Mouse (Mus musculus): Measurements from ENCODE around the gene Flt3. TPM values are rescaled to one million over a fixed set of nuclear protein-coding genes. Genes with fewer than 3 reads are reported as not detected.

The Flt3 gene
- polyA plus RNA-seq, 1 experiment from 2014 or later = 0.14 TPM

- peaks cover 13% of the 10 kb centered on the region for H3K27me3 ChIP-seq
- ATAC-seq (ENCODE audit: insufficient number of reproducible peaks, low FRiP score, low TSS enrichment, low read depth) = no peak
- no peak overlapping the region for H3K4me2 ChIP-seq
- H3K27ac ChIP-seq = no peak overlapping the region
- H3K36me3 ChIP-seq = no peaks in the 10 kb centered on the region
- H3K4me3 ChIP-seq = no peak overlapping the region
- H3K9ac ChIP-seq = no peak overlapping the region
- peaks cover under 1% of the 10 kb centered on the region; the same call in 1 of the 2 replicates for H3K4me1 ChIP-seq
- WGBS = 85% methylated on average over 5 of the region's 5 CpGs
- no peaks in the 10 kb centered on the region for H3K9me3 ChIP-seq
Observed at GRCm38 (mm10) chr5:147406135-147406534, 5.8 kb upstream of the Flt3 start.

- H3K27me3 ChIP-seq = peaks cover 49% of the 10 kb centered on the region
- no peak overlapping the region for H3K27ac ChIP-seq
- H3K4me3 ChIP-seq = no peak overlapping the region
- peaks cover 13% of the 10 kb centered on the region for H3K4me1 ChIP-seq
- H3K9me3 ChIP-seq = no peaks in the 10 kb centered on the region
- no peak overlapping the region for H3K4me2 ChIP-seq
- no peak overlapping the region for H3K9ac ChIP-seq
- H3K36me3 ChIP-seq = no peaks in the 10 kb centered on the region
- WGBS = 16% methylated on average over 5 of the region's 5 CpGs
- no peak for ATAC-seq (ENCODE audit: insufficient number of reproducible peaks, low FRiP score, low TSS enrichment, low read depth)
Observed at GRCm38 (mm10) chr5:147402505-147402904, 2.2 kb upstream of the Flt3 start.

GRCm38 (mm10) chr5:147401024-147401423 lies 735 bp upstream of the Flt3 start:
- no peak overlapping the region for H3K9ac ChIP-seq
- no peaks in the 10 kb centered on the region for H3K36me3 ChIP-seq
- no peak overlapping the region for H3K27ac ChIP-seq
- H3K4me1 ChIP-seq = peaks cover 13% of the 10 kb centered on the region
- H3K27me3 ChIP-seq = peaks cover 51% of the 10 kb centered on the region
- H3K9me3 ChIP-seq = no peaks in the 10 kb centered on the region
- no peak for ATAC-seq (ENCODE audit: insufficient number of reproducible peaks, low FRiP score, low TSS enrichment, low read depth)
- WGBS = 23% methylated on average over 11 of the region's 11 CpGs
- no peak overlapping the region for H3K4me3 ChIP-seq
- H3K4me2 ChIP-seq = no peak overlapping the region

DNA sequence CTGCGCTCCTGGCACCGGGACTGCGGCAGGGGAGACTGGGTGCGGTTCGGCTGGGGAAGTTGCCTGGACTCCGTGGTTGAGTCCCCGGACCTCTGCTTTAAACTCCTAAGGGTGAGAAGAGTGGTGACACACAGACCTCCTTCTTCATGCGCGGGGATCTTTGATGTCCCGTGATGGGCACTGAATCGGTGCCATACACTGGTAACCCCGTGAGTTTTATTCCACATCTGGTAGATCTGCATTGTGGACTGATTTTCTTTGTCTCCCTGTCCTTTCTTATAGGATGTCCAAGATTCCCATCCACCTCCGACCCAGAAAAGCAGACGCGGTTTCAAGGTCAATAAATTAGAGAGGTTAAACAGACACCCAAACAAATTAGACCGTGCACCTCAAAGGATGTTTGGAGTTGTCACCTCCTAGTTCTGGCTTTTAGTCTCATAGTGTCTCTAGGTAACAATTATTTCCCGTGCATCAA lies 253 bp upstream of the Flt3 start:
- H3K27me3 ChIP-seq = peaks cover 51% of the 10 kb centered on the region
- ATAC-seq (ENCODE audit: insufficient number of reproducible peaks, low FRiP score, low TSS enrichment, low read depth) = no peak
- 2% methylated on average over 17 of the region's 17 CpGs for WGBS

GRCm38 (mm10) chr5:147395050-147395449 lies 5.2 kb downstream of the Flt3 start:
- no peak overlapping the region for H3K9ac ChIP-seq
- WGBS = 28% methylated on average over 1 of the region's 1 CpGs

More for the DNA sequence above, 253 bp upstream of the Flt3 start:
- Histone ChIP-seq H3K27ac (no peak overlapping the region), H3K36me3 (no peaks in the 10 kb centered on the region), H3K4me1 (peaks cover 13% of the 10 kb centered on the region), H3K4me3 (peak overlapping the region; percentile 34), H3K9ac (no peak overlapping the region), H3K9me3 (no peaks in the 10 kb centered on the region), H3K4me2 (peak overlapping the region; percentile 60)

GRCm38 (mm10) chr5:147392667-147393213 lies 7.5 kb downstream of the Flt3 start:
- no peak overlapping the region for H3K9ac ChIP-seq
- WGBS = 66% methylated on average over 12 of the region's 12 CpGs
- ATAC-seq (ENCODE audit: insufficient number of reproducible peaks, low FRiP score, low TSS enrichment, low read depth) = no peak
- no peaks in the 10 kb centered on the region for H3K4me1 ChIP-seq
- H3K27me3 ChIP-seq = peaks cover 4% of the 10 kb centered on the region
- H3K4me3 ChIP-seq = no peak overlapping the region
- H3K4me2 ChIP-seq = no peak overlapping the region
- H3K36me3 ChIP-seq = no peaks in the 10 kb centered on the region
- H3K27ac ChIP-seq = no peak overlapping the region
- no peaks in the 10 kb centered on the region for H3K9me3 ChIP-seq

More at GRCm38 (mm10) chr5:147395050-147395449, 5.2 kb downstream of the Flt3 start:
- no peaks in the 10 kb centered on the region for H3K9me3 ChIP-seq
- H3K4me2 ChIP-seq = no peak overlapping the region
- ATAC-seq (ENCODE audit: insufficient number of reproducible peaks, low FRiP score, low TSS enrichment, low read depth) = no peak
- H3K36me3 ChIP-seq = no peaks in the 10 kb centered on the region
- peaks cover 27% of the 10 kb centered on the region for H3K27me3 ChIP-seq
- peaks cover 3% of the 10 kb centered on the region for H3K4me1 ChIP-seq
- no peak overlapping the region for H3K27ac ChIP-seq
- H3K4me3 ChIP-seq = no peak overlapping the region

GRCm38 (mm10) chr5:147390772-147391171 lies 9.5 kb downstream of the Flt3 start:
- H3K27ac ChIP-seq = no peak overlapping the region
- no peak overlapping the region for H3K9ac ChIP-seq
- no peaks in the 10 kb centered on the region for H3K9me3 ChIP-seq
- no peak overlapping the region for H3K4me2 ChIP-seq
- WGBS = 62% methylated on average over 2 of the region's 2 CpGs
- no peaks in the 10 kb centered on the region for H3K27me3 ChIP-seq
- no peak for ATAC-seq (ENCODE audit: insufficient number of reproducible peaks, low FRiP score, low TSS enrichment, low read depth)
- no peak overlapping the region for H3K4me3 ChIP-seq
- no peaks in the 10 kb centered on the region for H3K4me1 ChIP-seq
- H3K36me3 ChIP-seq = no peaks in the 10 kb centered on the region

- Histone ChIP-seq H3K27ac (no peak overlapping the region), H3K9me3 (no peaks in the 10 kb centered on the region)
- WGBS = 84% methylated on average over 5 of the region's 5 CpGs
Observed at GRCm38 (mm10) chr5:147389052-147389451, 11.2 kb downstream of the Flt3 start.

GRCm38 (mm10) chr5:147388376-147389008 lies 11.8 kb downstream of the Flt3 start:
- H3K4me1 ChIP-seq = no peaks in the 10 kb centered on the region
- H3K27me3 ChIP-seq = no peaks in the 10 kb centered on the region
- no peaks in the 10 kb centered on the region for H3K36me3 ChIP-seq
- no peak overlapping the region for H3K9ac ChIP-seq
- no peak for ATAC-seq (ENCODE audit: insufficient number of reproducible peaks, low FRiP score, low TSS enrichment, low read depth)
- H3K27ac ChIP-seq = no peak overlapping the region
- no peak overlapping the region for H3K4me3 ChIP-seq
- no peak overlapping the region for H3K4me2 ChIP-seq
- H3K9me3 ChIP-seq = no peaks in the 10 kb centered on the region
- WGBS = 74% methylated on average over 9 of the region's 9 CpGs

More at GRCm38 (mm10) chr5:147389052-147389451, 11.2 kb downstream of the Flt3 start:
- ATAC-seq (ENCODE audit: insufficient number of reproducible peaks, low FRiP score, low TSS enrichment, low read depth) = no peak
- Histone ChIP-seq H3K36me3 (no peaks in the 10 kb centered on the region), H3K27me3 (no peaks in the 10 kb centered on the region), H3K4me1 (no peaks in the 10 kb centered on the region), H3K4me3 (no peak overlapping the region), H3K9ac (no peak overlapping the region), H3K4me2 (no peak overlapping the region)

GRCm38 (mm10) chr5:147386865-147387264 lies 13.4 kb downstream of the Flt3 start:
- Histone ChIP-seq H3K4me1 (no peaks in the 10 kb centered on the region), H3K9ac (no peak overlapping the region), H3K27me3 (no peaks in the 10 kb centered on the region), H3K36me3 (no peaks in the 10 kb centered on the region), H3K4me3 (no peak overlapping the region), H3K9me3 (no peaks in the 10 kb centered on the region), H3K4me2 (no peak overlapping the region), H3K27ac (no peak overlapping the region)
- no peak for ATAC-seq (ENCODE audit: insufficient number of reproducible peaks, low FRiP score, low TSS enrichment, low read depth)
- WGBS = 81% methylated on average over 13 of the region's 13 CpGs

- no peaks in the 10 kb centered on the region for H3K4me1 ChIP-seq
- WGBS = 83% methylated on average over 10 of the region's 10 CpGs
Observed at GRCm38 (mm10) chr5:147381396-147381795, 18.9 kb downstream of the Flt3 start.

GRCm38 (mm10) chr5:147379481-147379880 lies 20.8 kb downstream of the Flt3 start:
- Histone ChIP-seq H3K4me1 (no peaks in the 10 kb centered on the region), H3K4me2 (no peak overlapping the region), H3K36me3 (no peaks in the 10 kb centered on the region), H3K9me3 (no peaks in the 10 kb centered on the region), H3K9ac (no peak overlapping the region), H3K4me3 (no peak overlapping the region), H3K27me3 (no peaks in the 10 kb centered on the region), H3K27ac (no peak overlapping the region)
- ATAC-seq (ENCODE audit: insufficient number of reproducible peaks, low FRiP score, low TSS enrichment, low read depth) = no peak
- WGBS = 83% methylated on average over 3 of the region's 3 CpGs

More at GRCm38 (mm10) chr5:147381396-147381795, 18.9 kb downstream of the Flt3 start:
- Histone ChIP-seq H3K27me3 (no peaks in the 10 kb centered on the region), H3K27ac (no peak overlapping the region), H3K4me2 (no peak overlapping the region), H3K36me3 (no peaks in the 10 kb centered on the region), H3K9me3 (no peaks in the 10 kb centered on the region), H3K9ac (no peak overlapping the region), H3K4me3 (no peak overlapping the region)
- no peak for ATAC-seq (ENCODE audit: insufficient number of reproducible peaks, low FRiP score, low TSS enrichment, low read depth)
